Mouse (Mus musculus): Measurements from ENCODE around the gene Gstt1. TPM values are rescaled to one million over a fixed set of nuclear protein-coding genes. Genes with fewer than 3 reads are reported as not detected.
A peak's percentile ranks its signal among the peaks of the same experiment; 100 is the strongest.

Gstt1 gene
- total and polyA plus RNA-seq, 2 experiments from 2014 or later = 19.2 to 21.3 TPM

GRCm38 (mm10) chr10:75818641-75819040, 20.3 kb upstream of the Gstt1 start:
- 67% methylated on average over 10 of the region's 10 CpGs for WGBS
- H3K4me2 ChIP-seq (ENCODE audit: low read depth) = no peak overlapping the region
- no peaks in the 10 kb centered on the region for H3K4me1 ChIP-seq (ENCODE audit: insufficient read depth)
- H3K4me3 ChIP-seq (ENCODE audit: low read depth, low read length) = no peak overlapping the region
- no peak overlapping the region for H3K27ac ChIP-seq (ENCODE audit: low read depth, low read length)
- no peaks in the 10 kb centered on the region for H3K9me3 ChIP-seq (ENCODE audit: low read length)
- no peak overlapping the region for H3K9ac ChIP-seq
- no peaks in the 10 kb centered on the region for H3K27me3 ChIP-seq (ENCODE audit: insufficient read depth, low read length)
- no peak for DNase-seq
- TF ChIP-seq CTCF (IDR thresholded peaks at IDR 0.05; ENCODE audit: low read depth) = no peak
- no peaks in the 10 kb centered on the region for H3K36me3 ChIP-seq (ENCODE audit: insufficient read depth)
- ATAC-seq = no peak

- no peaks in the 10 kb centered on the region for H3K36me3 ChIP-seq (ENCODE audit: insufficient read depth)
- ATAC-seq = no peak
- no peak overlapping the region for H3K9ac ChIP-seq
- H3K27ac ChIP-seq (ENCODE audit: low read depth, low read length) = no peak overlapping the region
- H3K4me2 ChIP-seq (ENCODE audit: low read depth) = no peak overlapping the region
- no peak for TF ChIP-seq CTCF (IDR thresholded peaks at IDR 0.05; ENCODE audit: low read depth)
- no peaks in the 10 kb centered on the region for H3K4me1 ChIP-seq (ENCODE audit: insufficient read depth)
- no peaks in the 10 kb centered on the region for H3K27me3 ChIP-seq (ENCODE audit: insufficient read depth, low read length)
- no peak overlapping the region for H3K4me3 ChIP-seq (ENCODE audit: low read depth, low read length)
- H3K9me3 ChIP-seq (ENCODE audit: low read length) = no peaks in the 10 kb centered on the region
- WGBS = 79% methylated on average over 2 of the region's 2 CpGs
- no peak for DNase-seq
These were observed 5.8 kb upstream of the Gstt1 start for GRCm38 (mm10) chr10:75804217-75804616.

DNA sequence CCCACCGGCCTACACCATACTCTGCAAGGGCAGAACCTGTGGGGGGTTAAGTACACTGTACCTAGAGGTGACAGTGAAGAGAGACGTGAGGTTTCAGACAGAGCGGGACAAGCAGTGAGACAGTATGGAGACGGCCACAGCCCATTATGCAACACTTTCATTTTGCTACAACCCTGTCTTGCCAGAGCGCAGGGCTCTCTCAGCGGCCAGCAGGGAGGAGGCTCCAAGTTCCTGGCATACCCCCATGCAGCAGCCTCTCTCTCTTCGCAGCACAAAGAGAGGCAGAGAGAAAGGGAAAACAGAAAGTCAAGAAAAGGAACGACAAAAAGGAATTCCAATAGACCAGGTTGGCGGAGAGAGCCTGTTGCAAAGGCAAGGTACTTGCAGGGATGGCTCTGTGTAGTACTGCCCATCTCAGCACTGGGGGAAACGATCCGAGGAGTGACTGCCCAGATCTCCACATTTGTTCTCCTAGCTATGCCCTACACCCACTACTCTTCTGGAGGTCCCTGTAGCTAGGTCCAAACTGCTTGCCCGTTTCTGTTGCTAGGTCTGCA, 687 bp downstream of the Gstt1 start:
- peak; percentile 50 for DNase-seq
- H3K36me3 ChIP-seq (ENCODE audit: insufficient read depth) = no peaks in the 10 kb centered on the region
- peak; percentile 68 for ATAC-seq
- WGBS = 0% methylated on average over 11 of the region's 12 CpGs
- peak overlapping the region; percentile 45 for H3K27ac ChIP-seq (ENCODE audit: low read depth, low read length)
- H3K4me3 ChIP-seq (ENCODE audit: low read depth, low read length) = peak overlapping the region; percentile 40
- H3K27me3 ChIP-seq (ENCODE audit: insufficient read depth, low read length) = no peaks in the 10 kb centered on the region
- H3K4me1 ChIP-seq (ENCODE audit: insufficient read depth) = 0 out of 2 replicates have a peak, but pooled peaks cover 9% of the 10 kb centered on the region
- TF ChIP-seq CTCF (IDR thresholded peaks at IDR 0.05; ENCODE audit: low read depth) = no peak
- no peaks in the 10 kb centered on the region for H3K9me3 ChIP-seq (ENCODE audit: low read length)
- H3K4me2 ChIP-seq (ENCODE audit: low read depth) = peak overlapping the region; percentile 65
- H3K9ac ChIP-seq = peak overlapping the region; percentile 51

DNA sequence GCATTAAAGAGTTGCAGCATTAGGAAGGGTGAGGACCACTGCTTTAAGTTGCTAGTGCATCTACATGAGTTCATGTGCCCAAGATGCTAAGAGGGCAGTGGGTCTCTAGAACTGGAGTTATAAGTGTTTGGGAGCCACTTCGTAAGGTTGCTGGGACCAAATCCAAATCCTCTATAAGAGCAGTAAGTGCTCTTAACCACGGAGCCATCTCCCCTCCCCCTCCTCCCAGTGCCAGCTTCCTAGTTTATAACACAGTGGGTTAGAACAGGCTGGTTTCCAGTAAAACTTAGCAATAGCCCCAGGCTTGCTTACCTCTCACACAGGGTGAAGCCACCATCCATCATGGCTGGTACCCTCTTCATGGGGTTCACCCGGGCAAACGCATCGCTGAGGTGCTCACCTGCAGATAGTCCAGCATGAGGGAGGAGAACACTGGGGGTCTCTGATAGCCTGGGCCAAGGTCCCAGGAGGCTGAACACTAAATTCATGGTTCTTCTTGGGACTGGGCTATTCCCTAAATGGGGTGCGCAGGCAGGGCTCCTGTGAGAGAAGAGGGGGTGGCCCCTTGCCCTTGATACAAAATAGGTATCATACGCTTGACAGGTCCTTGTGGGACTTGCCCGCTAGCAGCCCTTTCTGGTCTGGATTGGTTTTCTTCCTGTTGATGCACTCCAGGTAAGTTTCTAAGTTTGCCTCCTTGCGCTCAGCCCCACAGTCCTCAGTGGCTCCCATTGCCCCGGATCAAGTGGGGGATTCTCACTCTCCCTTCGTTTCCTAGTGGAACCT, 1.5 kb downstream of the Gstt1 start:
- no peak overlapping the region; the same call in 1 of the 2 replicates for H3K9ac ChIP-seq
- TF ChIP-seq CTCF (IDR thresholded peaks at IDR 0.05; ENCODE audit: low read depth) = no peak
- no peak for ATAC-seq
- peak overlapping the region; percentile 65 for H3K4me2 ChIP-seq (ENCODE audit: low read depth)
- no peak for DNase-seq
- no peak overlapping the region for H3K27ac ChIP-seq (ENCODE audit: low read depth, low read length)
- H3K27me3 ChIP-seq (ENCODE audit: insufficient read depth, low read length) = no peaks in the 10 kb centered on the region
- H3K4me1 ChIP-seq (ENCODE audit: insufficient read depth) = 0 out of 2 replicates have a peak, but pooled peaks cover 9% of the 10 kb centered on the region
- WGBS = 50% methylated on average over 11 of the region's 11 CpGs
- H3K36me3 ChIP-seq (ENCODE audit: insufficient read depth) = no peaks in the 10 kb centered on the region
- peak overlapping the region; percentile 40 for H3K4me3 ChIP-seq (ENCODE audit: low read depth, low read length)
- H3K9me3 ChIP-seq (ENCODE audit: low read length) = no peaks in the 10 kb centered on the region

GRCm38 (mm10) chr10:75794880-75795279, 3.5 kb downstream of the Gstt1 start:
- 0 out of 2 replicates have a peak, but pooled peaks have one; percentile 30 for ATAC-seq
- H3K9ac ChIP-seq = no peak overlapping the region
- WGBS = 18% methylated on average over 3 of the region's 3 CpGs
- no peak overlapping the region for H3K4me3 ChIP-seq (ENCODE audit: low read depth, low read length)
- no peak overlapping the region for H3K4me2 ChIP-seq (ENCODE audit: low read depth)
- peak; percentile 7 for DNase-seq
- no peaks in the 10 kb centered on the region for H3K36me3 ChIP-seq (ENCODE audit: insufficient read depth)
- H3K27me3 ChIP-seq (ENCODE audit: insufficient read depth, low read length) = no peaks in the 10 kb centered on the region
- 0 out of 2 replicates have a peak, but pooled peaks have one; percentile 13 for TF ChIP-seq CTCF (IDR thresholded peaks at IDR 0.05; ENCODE audit: low read depth)
- H3K4me1 ChIP-seq (ENCODE audit: insufficient read depth) = 0 out of 2 replicates have a peak, but pooled peaks cover 9% of the 10 kb centered on the region
- H3K27ac ChIP-seq (ENCODE audit: low read depth, low read length) = no peak overlapping the region
- no peaks in the 10 kb centered on the region for H3K9me3 ChIP-seq (ENCODE audit: low read length)

- H3K9me3 ChIP-seq (ENCODE audit: low read length) = no peaks in the 10 kb centered on the region
- no peaks in the 10 kb centered on the region for H3K4me1 ChIP-seq (ENCODE audit: insufficient read depth)
- peak; percentile 35 for TF ChIP-seq CTCF (IDR thresholded peaks at IDR 0.05; ENCODE audit: low read depth)
- H3K27me3 ChIP-seq (ENCODE audit: insufficient read depth, low read length) = no peaks in the 10 kb centered on the region
- no peak overlapping the region for H3K4me3 ChIP-seq (ENCODE audit: low read depth, low read length)
- no peak overlapping the region for H3K27ac ChIP-seq (ENCODE audit: low read depth, low read length)
- H3K4me2 ChIP-seq (ENCODE audit: low read depth) = no peak overlapping the region
- 23% methylated on average over 7 of the region's 7 CpGs for WGBS
- no peaks in the 10 kb centered on the region for H3K36me3 ChIP-seq (ENCODE audit: insufficient read depth)
- ATAC-seq (no peak), DNase-seq (peak; percentile 8)
- no peak overlapping the region for H3K9ac ChIP-seq
These were observed 7.6 kb downstream of the Gstt1 start for GRCm38 (mm10) chr10:75790773-75791172.

GRCm38 (mm10) chr10:75789841-75790240, 8.5 kb downstream of the Gstt1 start:
- H3K36me3 ChIP-seq (ENCODE audit: insufficient read depth) = no peaks in the 10 kb centered on the region
- H3K4me1 ChIP-seq (ENCODE audit: insufficient read depth) = no peaks in the 10 kb centered on the region
- no peak overlapping the region for H3K4me2 ChIP-seq (ENCODE audit: low read depth)
- H3K27me3 ChIP-seq (ENCODE audit: insufficient read depth, low read length) = no peaks in the 10 kb centered on the region
- no peak overlapping the region for H3K9ac ChIP-seq
- ATAC-seq = no peak
- WGBS = 89% methylated on average over 5 of the region's 5 CpGs
- H3K9me3 ChIP-seq (ENCODE audit: low read length) = no peaks in the 10 kb centered on the region
- no peak overlapping the region for H3K4me3 ChIP-seq (ENCODE audit: low read depth, low read length)
- no peak for DNase-seq
- H3K27ac ChIP-seq (ENCODE audit: low read depth, low read length) = no peak overlapping the region
- no peak for TF ChIP-seq CTCF (IDR thresholded peaks at IDR 0.05; ENCODE audit: low read depth)

Data from forebrain, postnatal 0 days (tissue).